Mouse (Mus musculus): ENCODE data around the gene Eif3l. TPM values are rescaled to one million over a fixed set of nuclear protein-coding genes. Genes with fewer than 3 reads are reported as not detected.

The Eif3l gene
- total RNA-seq, 2 experiments from 2014 or later: 68.9 to 71.5 TPM

- DNase-seq (ENCODE audit: low spot score): no peak
- intact Hi-C loops (cut with DNase I): no loop called here
Measured at GRCm38 (mm10) chr15:79075658-79076365, 833 bp downstream of the Eif3l start.

- intact Hi-C loops (cut with DNase I): no loop called here
Measured at GRCm38 (mm10) chr15:79079567-79079966, 4.6 kb downstream of the Eif3l start.

DNA sequence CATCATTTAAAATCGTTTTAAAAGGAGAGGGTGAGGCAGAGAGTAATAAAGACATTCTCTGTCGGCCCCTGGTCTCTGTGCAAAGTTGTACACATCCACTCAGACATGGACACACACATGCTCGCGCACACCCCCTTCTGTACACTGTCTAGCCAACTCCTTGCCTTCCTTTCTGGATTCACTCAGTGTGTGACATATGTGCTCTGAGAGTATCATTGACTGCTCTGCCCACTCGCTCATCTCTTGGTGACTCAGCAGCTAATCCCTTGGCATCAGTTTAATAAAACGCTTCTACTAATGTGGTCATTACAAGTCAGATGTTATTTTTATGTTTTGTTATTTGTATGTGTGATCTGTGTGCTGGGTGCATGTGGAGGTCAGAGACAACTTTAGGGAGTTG, 17.3 kb downstream of the Eif3l start:
- DNase-seq (ENCODE audit: low spot score): no peak
- intact Hi-C loops (cut with DNase I): no loop called here

More at GRCm38 (mm10) chr15:79079567-79079966, 4.6 kb downstream of the Eif3l start:
- no peak for DNase-seq (ENCODE audit: low spot score)

GRCm38 (mm10) chr15:79093083-79093839, 18.3 kb downstream of the Eif3l start:
- intact Hi-C loops (cut with DNase I): loop anchor here (1.0 kb wide), 1 partner anchor 55 kb away; no protein-coding TSS in a partner anchor
- DNase-seq (ENCODE audit: low spot score): no peak

GRCm38 (mm10) chr15:79095483-79095882, 20.5 kb downstream of the Eif3l start:
- intact Hi-C loops (cut with DNase I): no loop called here

DNA sequence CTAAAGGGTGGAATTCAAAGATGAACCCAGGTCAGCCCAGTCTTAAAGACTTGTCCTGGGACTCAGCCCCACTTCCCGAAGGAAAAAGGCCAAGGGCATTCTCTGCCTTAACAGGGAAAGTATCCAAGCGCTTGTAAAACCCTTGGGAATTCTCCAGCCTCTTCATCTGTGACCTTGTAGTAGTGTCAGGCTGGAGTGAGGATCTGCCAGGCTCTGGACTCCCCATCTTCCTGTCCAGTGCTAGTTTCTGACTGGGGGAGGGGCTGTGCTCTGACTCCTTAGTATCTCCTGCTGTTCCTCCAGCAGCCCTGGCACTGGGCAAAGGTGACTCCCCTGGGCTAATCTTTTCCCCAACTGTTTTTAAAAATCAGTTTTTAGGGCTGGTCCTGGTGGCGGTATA, 21.6 kb downstream of the Eif3l start:
- DNase-seq (ENCODE audit: low spot score): no peak
- intact Hi-C loops (cut with DNase I): no loop called here

More at GRCm38 (mm10) chr15:79095483-79095882, 20.5 kb downstream of the Eif3l start:
- DNase-seq (ENCODE audit: low spot score): no peak

- intact Hi-C loops (cut with DNase I): no loop called here
- DNase-seq (ENCODE audit: low spot score): no peak
Measured at GRCm38 (mm10) chr15:79097135-79097534, 22.2 kb downstream of the Eif3l start.

DNA sequence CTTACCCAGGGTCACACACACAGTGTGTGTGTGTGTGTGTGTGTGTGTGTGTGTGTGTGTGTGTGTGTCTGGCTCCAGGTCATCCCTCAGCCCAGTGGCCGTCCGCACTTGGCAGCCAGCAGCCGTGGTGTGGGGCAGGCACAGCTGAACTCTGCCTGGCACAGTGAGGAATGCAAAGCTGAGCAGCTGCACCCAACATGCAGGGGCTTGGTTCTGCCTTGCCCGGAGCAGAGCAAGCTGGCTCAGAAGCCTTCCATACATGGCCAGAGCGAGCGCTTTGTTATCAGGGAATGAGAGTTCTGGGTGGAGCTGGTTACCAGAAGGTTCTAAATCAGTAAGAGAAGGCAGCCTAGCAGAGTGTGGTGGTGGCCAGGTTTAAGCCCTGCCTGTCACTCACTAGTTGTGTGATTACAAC, 22.6 kb downstream of the Eif3l start:
- intact Hi-C loops (cut with DNase I): no loop called here
- peak; percentile 65 for DNase-seq (ENCODE audit: low spot score)

DNA sequence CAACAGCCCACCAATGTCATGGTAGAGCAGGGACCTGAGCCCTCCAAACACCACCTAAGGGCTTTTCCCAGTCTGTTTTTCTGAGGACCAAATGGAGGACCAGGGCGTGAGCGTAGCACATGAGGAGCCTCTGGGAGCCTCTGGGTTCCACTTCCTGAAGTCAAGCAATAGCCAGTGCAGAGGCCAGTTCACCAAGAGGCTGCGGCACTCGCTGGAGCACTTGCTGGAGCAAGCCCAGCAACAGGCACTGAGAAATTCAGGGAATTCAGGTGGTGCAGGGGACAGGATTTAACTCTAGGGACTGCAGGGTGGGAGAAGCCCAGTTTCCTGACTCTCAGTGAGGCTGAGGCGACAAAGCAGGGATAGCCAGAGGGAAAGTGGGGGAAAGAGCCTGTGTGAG, 23.2 kb downstream of the Eif3l start:
- no peak for DNase-seq (ENCODE audit: low spot score)
- intact Hi-C loops (cut with DNase I): no loop called here

GRCm38 (mm10) chr15:79098868-79099267, 23.9 kb downstream of the Eif3l start:
- intact Hi-C loops (cut with DNase I): no loop called here
- DNase-seq (ENCODE audit: low spot score): peak; percentile 41

DNA sequence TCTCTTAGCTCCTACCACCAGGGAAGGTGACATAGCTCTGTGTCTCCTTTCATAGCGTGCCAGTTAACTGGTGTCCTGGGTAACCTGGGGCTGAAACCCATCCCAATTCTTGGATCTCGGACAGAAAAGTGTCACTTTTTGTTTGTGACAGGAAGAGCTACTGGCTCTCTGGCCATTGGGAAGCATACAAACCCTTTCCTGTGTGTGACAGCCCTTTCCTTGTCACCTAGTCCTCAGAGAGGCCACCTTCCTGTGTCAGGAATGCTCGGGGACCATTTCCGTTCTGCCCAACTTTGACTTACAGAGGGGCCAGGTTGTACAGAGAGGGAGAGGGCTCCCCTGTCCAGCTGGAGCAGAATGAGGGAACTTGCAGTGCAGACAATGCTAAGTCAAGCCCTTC, 24.5 kb downstream of the Eif3l start:
- no peak for DNase-seq (ENCODE audit: low spot score)
- intact Hi-C loops (cut with DNase I): no loop called here

DNA sequence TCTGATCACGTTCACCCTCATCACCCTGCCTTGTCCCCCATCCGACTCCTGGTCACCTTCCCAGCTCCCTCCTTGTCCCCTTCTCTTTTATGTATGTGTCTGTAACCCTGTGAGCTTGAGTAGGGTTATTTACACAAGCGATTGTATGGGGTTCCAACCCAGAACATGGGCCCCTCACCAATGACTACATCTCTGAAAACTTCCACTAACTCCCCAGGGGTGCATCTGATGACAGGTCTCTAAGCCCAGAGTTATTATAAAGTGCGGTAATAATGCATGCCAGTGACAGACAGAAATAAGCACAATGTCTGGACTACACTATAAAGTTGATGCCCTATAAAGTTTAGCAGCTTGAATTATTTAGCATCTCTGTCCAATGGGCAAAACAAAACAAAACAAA, 25.4 kb downstream of the Eif3l start:
- DNase-seq (ENCODE audit: low spot score): no peak
- intact Hi-C loops (cut with DNase I): no loop called here

- DNase-seq (ENCODE audit: low spot score): no peak
- intact Hi-C loops (cut with DNase I): no loop called here
Measured at GRCm38 (mm10) chr15:79101531-79101930, 26.6 kb downstream of the Eif3l start.

- DNase-seq (ENCODE audit: low spot score): no peak
- intact Hi-C loops (cut with DNase I): no loop called here
Measured at GRCm38 (mm10) chr15:79103264-79103663, 28.3 kb downstream of the Eif3l start.

DNA sequence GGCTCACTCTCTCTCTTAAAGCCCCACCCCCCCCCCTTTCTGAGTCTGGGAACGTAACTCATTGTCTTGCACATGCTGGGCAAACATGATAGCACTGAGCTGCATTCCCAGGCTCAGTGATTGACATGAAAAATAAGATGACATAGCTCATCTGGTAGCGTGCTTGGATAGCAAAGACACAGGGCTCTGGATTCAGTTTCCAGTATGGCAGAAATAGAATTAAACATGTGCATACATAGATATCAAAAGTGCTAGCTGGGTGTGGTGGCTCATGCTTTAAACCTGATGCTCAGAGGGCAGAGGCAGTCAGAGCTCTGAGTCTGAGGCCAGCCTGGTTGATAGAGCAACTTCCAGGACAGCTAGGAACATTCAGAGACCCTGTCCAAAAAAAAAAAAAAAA, 30.8 kb downstream of the Eif3l start:
- intact Hi-C loops (cut with DNase I): no loop called here
- no peak for DNase-seq (ENCODE audit: low spot score)

GRCm38 (mm10) chr15:79107966-79108365, 33.0 kb downstream of the Eif3l start:
- DNase-seq (ENCODE audit: low spot score): no peak
- intact Hi-C loops (cut with DNase I): no loop called here

- intact Hi-C loops (cut with DNase I): no loop called here
- peak; percentile 65 for DNase-seq (ENCODE audit: low spot score)
Measured at GRCm38 (mm10) chr15:79108421-79109320, 33.7 kb downstream of the Eif3l start, which contains the start of gene Micall1. Micall1 (plus strand) TSS chr15:79108898.

DNA sequence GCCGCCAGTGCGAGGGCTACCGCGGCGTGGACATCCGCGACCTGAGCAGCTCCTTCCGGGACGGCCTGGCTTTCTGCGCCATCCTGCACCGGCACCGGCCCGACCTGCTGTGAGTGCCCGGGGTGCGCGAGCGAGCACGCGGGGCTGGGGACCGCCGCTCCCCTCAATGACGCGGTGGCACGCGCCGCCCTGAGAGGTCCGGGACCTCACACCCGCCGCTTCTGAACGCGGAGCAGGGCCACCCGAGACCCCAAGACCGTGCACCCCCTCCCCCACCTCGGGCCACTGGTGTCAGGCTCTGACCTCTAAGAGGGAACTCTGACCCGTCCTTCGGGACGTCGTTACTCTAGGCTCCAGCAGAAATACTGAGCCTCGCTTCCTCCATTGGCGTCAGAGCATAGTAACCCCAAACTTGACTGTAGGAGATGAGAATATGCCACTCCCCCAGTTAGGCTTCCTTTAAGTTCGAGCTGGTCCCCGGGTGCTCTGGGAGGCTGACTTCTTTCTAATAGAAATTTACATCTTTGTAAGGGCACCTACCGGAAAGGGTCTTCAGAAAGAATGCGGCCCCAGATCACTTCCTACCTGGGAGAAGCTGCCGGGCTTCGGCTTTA, 34.4 kb downstream of the Eif3l start:
- intact Hi-C loops (cut with DNase I): no loop called here
- no peak for DNase-seq (ENCODE audit: low spot score)

DNA sequence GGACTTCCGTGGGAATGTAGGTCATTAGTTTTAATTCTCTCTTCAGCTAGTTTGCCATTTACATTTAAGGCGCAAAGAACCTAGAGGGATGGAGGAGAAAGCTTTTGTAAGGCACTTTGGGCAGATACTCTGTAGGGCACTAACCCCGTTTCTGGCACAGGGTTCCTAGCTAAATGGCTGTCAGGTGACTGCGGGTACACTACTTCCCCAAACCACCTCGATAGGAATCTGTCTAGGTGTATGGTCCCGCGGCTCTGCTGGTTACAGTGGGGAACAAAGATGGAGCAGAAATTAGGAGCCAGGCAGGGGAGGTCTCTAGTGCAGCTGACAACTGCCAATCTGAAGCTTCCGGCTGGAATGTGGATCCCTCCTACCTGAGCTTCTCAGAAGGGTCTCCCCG, 35.1 kb downstream of the Eif3l start:
- intact Hi-C loops (cut with DNase I): loop anchor here (2.0 kb wide), 1 partner anchor 15 kb away; no protein-coding TSS in a partner anchor
- no peak for DNase-seq (ENCODE audit: low spot score)

GRCm38 (mm10) chr15:79110528-79110927, 35.5 kb downstream of the Eif3l start:
- intact Hi-C loops (cut with DNase I): loop anchor here (2.0 kb wide), 1 partner anchor 14 kb away; no protein-coding TSS in a partner anchor

More at GRCm38 (mm10) chr15:79110528-79110927, 35.5 kb downstream of the Eif3l start:
- no peak for DNase-seq (ENCODE audit: low spot score)
